Mouse (Mus musculus) C2C12 (cell line): Measurements from ENCODE around the gene Bcat2.

Source experiments
- CTCF ChIP-seq: IDR thresholded peaks from one replicate; pipeline ENCODE4 v1.5.1; 2011; ENCODE audit not compliant: control insufficient read depth, insufficient read depth, insufficient read length
- FOSL1 ChIP-seq: IDR thresholded peaks from one replicate; pipeline ENCODE4 v1.8.0; 2011; ENCODE audit warnings: mild to moderate bottlenecking, low read length; ENCODE audit not compliant: poor library complexity, insufficient read depth, severe bottlenecking
- MAX ChIP-seq: IDR thresholded peaks from one replicate; pipeline ENCODE4 v1.6.1; 2011; ENCODE audit warnings: mild to moderate bottlenecking, control low read depth
- MYOG ChIP-seq: IDR thresholded peaks from one replicate; pipeline ENCODE4 v1.6.1; 2011; ENCODE audit not compliant: control insufficient read depth, insufficient read length; ENCODE audit errors: extremely low read depth

GRCm38 (mm10) chr7:45522957-45523676 lies 46.8 kb upstream of the Bcat2 start:
- no peak for TF ChIP-seq CTCF
- TF ChIP-seq FOSL1: no peak
- TF ChIP-seq MAX: no peak
- no peak for TF ChIP-seq MYOG
